Mouse (Mus musculus) c-Kit-positive CD71-positive TER-119-negative erythroid progenitor cells, embryonic 14.5 days (primary cell): ENCODE measurements around the gene Fat4.

Experiments
- DNase-seq: peaks from one replicate; pipeline ENCODE4 v3.0.0-alpha.2; 2013; ENCODE audit warnings: low read depth

Gene Fat4

GRCm38 (mm10) chr3:38907676-38908425 is 21.1 kb downstream of the Fat4 start:
- no peak for DNase-seq

GRCm38 (mm10) chr3:38908426-38909111 is 21.8 kb downstream of the Fat4 start:
- no peak for DNase-seq

DNA sequence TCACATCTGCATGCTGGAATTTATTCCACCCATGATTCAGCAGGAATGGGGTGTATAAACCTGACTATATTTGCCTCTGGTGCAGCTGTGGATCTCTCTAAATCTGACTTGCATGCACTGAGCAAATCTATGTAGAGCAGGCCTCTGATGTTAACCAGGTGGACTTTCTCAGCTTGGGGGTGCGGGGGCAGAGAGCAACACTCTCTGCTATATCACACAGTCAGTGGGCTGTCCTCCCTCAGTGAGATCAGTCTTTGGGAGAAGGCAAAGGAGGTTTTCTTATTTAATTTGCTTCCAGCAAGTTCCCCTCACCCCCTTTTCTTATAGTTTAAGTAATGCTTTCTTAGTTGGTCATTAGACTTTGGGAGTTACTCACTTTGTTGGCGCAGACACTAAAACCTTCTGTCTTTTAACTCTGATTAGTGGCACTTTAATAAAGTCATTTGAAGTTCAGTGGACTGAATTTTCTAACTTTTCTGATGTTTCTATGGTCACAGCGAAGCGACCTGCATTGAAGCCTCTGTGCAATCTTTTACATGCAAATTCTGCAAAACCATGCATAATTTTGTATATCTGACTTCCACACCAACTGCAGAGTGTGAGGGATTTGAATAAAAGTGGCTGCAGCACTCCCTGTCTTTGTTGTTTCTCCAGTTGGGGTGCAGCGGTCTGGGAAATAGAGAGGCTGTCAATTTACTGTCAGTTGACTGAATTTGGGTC is 26.2 kb downstream of the Fat4 start:
- DNase-seq: no peak

GRCm38 (mm10) chr3:38913488-38914105 is 26.9 kb downstream of the Fat4 start:
- no peak for DNase-seq

DNA sequence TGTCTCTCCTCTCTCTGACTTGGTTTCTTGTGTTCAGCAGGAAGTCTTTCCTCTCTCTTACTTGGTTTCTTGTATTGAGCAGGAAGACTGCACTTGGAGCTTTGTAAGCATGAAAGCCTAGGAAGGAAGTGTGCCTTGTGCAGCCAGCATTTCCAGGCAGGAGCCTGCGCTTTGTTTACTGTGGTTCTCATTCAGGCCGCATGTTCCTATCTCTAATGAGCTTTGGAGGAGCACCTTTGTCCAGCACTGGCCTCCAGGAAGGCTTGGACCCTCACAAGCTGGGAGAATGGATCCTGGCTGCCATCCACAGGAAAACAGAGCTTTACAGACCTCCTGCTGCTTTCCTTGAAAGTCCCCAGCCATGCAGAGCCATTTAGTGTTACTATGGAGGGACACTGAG is 32.2 kb downstream of the Fat4 start:
- no peak for DNase-seq

DNA sequence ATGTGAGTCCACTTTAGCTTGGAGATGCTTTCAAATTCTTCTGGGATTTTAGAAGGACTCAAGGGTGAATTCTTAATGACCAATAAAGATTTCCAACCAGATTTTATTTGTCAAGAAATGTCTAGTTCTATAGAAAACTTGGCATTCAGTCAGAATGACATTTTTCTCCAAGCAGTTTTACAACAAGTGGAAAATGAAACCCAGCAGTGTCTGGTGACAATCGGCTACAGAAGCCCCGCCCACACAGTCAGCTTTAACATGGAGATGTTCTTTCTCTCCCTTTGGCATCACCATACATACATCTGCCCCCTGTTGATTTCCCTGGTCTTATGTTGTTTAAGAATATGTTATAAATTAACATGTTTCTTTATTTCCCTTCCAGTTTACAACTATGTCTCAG is 34.3 kb downstream of the Fat4 start:
- no peak for DNase-seq

DNA sequence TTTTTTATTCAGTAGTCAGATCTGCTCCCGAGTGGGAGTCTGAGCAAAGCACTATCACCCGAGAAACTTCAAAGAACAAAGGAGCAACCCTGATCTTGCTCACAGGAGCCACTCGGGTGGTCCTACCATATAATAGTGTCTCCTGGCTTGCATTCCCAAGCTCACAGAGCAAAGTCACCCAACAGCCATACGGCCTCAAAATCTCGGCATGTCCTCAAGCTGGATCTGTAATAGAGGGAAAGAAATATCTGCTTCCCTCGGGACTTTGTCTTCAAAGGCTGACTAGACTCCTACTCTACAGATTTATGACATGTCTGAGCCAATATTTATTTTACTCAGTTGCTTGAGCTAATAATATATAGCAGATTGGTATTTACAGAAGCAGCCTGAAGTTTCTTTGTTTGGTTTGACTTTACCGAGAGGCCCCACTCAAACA is 36.5 kb downstream of the Fat4 start:
- no peak for DNase-seq

DNA sequence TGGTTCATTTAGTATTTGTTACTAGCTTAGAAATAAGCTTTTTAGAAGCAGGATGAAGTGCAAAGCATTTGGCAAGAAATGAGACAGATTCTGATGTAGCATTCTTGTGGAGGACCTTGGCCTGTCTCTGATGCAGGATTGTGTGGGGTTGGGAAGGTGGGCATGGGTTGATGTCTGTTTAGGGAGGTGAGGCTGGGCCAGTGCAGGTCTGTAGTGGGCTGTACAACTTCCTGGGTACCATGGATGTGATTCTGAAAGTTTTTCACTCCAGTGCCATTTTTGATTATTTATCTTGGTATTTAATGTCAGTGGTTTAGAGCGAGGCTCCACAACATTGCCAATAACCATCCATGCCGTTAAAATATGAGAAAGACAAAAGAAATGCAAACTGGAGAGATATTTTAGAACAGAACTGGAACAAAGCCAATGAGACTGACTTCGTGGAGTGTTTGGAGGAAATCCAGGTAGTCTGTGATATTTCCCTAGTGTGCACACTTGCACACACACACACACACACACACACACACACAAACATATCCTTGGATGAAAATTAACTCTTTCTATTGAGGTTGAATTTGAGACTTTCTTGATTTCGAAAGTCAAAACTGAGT is 41.4 kb downstream of the Fat4 start:
- DNase-seq: no peak

DNA sequence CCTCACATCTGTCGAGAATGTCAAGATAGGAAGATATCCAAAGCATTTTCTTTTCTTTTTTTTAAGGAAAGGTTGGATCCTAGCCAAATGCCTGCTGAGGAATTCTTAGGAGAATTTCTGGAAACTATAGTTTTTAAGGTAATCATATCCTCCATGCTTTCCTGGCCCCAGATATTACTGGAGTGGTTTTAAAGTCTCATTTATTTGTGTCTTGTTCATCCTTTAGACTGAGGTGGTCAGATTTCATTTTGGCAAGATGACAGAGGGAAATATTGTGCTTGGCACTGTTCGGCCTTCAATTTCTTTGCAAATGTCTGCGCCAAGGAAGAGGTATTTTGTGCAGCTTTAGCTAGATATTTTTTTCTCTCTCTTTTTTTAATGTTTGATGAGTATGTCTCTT is 42.0 kb downstream of the Fat4 start:
- DNase-seq: no peak

GRCm38 (mm10) chr3:38934780-38935179 is 48.0 kb downstream of the Fat4 start:
- DNase-seq: no peak

- DNase-seq: no peak
Observed at GRCm38 (mm10) chr3:38936485-38936884, 49.7 kb downstream of the Fat4 start.

DNA sequence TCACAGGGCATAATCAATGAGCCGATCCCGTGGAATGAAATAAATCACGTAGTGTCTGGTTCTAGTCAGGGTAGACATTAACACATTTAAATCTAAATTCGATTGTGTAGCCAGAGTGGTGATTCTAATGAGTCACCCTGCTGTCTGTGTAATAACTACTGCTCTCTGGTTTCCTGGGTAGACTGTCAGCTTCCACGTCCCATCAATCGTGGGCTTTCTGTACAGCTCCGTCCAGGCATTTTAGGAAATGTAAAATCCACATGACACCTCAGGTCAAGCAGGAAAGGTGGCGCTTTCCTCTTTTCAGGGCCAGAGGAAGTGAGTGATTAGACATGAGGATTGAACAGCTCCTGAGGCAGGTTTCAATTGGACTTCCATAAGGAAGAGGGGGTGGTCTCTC is 50.4 kb downstream of the Fat4 start:
- no peak for DNase-seq

DNA sequence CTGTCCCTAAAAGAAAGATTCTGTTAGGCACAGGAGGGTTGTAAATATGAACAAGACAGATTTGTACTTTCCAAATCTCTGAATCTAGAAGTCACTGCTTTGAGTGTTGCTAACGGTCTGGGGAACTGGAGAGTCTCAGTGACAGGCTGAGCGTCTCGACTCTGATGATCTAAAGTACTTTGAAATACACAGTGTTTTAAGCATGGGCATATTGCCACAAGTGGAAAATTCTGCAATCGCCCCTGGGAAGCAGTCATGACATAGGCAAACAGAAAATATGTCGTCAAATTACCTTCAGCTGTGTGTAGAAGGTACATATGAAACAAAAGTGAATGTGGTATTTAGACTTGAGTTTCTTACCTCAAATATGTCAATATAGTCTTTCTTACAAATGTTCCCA is 51.4 kb downstream of the Fat4 start:
- DNase-seq: no peak

DNA sequence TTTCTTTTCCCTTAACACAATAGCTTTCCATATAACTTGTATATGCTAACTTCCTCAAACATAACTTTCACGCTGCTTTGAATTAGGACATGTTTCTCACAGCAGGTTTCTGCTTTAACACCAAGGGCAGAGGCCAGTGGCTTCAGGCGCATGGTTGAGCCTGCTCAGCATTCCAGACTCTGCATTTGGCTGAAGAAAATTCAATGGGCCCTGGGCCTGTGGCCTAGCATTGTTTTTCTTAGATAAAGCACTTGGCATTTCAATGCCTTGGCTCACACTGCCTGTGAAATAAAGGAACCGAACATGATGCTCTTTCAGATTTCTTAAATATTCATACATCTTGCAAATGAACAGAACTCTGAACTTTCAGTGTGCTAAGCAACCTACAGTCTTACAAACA is 52.8 kb downstream of the Fat4 start:
- no peak for DNase-seq

- no peak for DNase-seq
Observed at GRCm38 (mm10) chr3:38940327-38940726, 53.6 kb downstream of the Fat4 start.

DNA sequence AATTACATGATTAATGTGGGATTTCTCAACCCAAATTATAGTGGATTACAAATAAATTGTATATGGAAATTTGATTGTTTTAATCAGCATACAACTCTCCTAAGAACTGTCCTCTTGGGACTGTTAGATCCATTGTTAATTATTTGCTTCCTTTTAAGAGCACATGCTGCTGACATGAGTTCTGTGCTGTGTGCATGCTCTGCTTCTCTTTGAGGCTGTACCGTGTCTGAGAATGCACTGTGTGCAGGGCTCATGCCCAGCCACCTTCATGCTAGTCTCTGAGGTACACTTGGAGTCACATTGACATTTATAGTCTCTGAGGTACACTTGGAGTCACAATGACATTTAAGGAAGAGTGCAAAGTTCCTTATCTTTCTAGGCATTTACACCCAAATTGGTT is 58.4 kb downstream of the Fat4 start:
- no peak for DNase-seq

DNA sequence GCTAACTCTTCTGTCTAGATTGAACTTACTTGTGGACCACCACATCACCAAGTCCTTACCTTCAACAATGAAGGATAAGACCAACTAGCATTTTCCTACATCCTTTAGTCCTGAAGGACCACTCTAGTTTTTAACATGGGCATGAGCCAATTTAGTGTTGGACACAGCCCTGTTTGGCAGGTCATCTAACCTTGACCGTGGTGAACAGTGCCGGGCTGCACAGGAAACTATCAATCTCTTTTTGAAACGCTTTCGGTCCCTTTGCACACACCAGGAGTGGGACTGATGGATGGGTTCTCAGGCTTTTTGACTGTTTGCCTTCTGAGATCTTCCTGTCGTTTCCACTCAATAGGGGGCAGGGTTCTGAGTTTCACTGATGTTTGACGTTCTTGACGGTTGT is 61.0 kb downstream of the Fat4 start:
- no peak for DNase-seq

GRCm38 (mm10) chr3:38952602-38953001 is 65.9 kb downstream of the Fat4 start:
- no peak for DNase-seq

GRCm38 (mm10) chr3:38954196-38954595 is 67.5 kb downstream of the Fat4 start:
- no peak for DNase-seq

GRCm38 (mm10) chr3:38956012-38956648 is 69.4 kb downstream of the Fat4 start:
- no peak for DNase-seq

- DNase-seq: no peak
Observed at GRCm38 (mm10) chr3:38957186-38957585, 70.4 kb downstream of the Fat4 start.

DNA sequence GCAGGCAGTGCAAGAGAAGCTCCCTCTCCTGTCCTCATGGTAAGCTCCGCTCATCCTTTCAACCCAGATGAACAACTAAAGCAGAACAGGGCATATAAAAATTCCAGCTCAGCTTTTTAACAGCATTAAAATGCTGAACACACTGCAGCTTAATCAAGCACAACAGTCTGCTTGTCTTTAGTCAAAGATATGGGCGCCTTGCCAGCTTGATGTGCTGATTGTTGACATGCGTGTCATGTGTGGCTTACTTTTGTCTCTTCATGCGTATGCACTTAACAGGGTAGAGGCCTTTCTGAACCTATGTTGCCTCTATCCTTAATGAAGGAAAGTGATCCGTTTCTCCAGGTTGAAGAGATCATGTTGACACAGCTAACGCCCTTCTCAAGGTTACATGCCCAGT is 75.6 kb downstream of the Fat4 start:
- no peak for DNase-seq
